Mouse (Mus musculus) ovary, postnatal 10 days (tissue): ENCODE measurements at regions not wholly inside any gene's neighbourhood (a gene's known extent, or its start where the extent isn't known, plus 50 kb on each side); places are given as distances from the start of the nearest gene placed in this dataset.

Experiments used
- DNase-seq: peaks from one replicate; pipeline ENCODE4 v3.0.0; 2022; ENCODE audit warnings: low spot score

GRCm38 (mm10) chr4:124542696-124543095 lies 67.9 kb downstream of the 3100002H09Rik start:
- no peak for DNase-seq

DNA sequence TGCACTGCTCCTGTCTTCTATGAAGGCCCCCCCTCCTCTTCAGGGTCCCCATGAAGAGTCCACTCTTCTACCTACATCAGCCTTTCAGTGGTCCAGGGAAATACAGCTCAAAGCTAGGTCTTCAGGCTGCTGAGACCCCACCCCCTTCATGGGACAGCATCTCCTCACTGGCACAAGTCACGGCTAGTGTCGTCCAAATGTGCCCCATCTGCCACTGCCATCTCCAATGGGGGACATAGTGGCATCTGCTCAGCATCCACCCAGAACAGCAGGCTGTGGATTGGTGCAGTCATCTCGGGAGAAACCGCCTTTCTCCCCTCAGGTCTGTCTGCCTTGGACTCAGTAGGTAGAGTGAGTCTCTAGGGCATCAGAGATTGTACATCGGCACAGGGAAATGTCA lies 72.1 kb downstream of the 3100002H09Rik start:
- no peak for DNase-seq

- no peak for DNase-seq
Observed at GRCm38 (mm10) chr4:124537681-124538080, 72.9 kb downstream of the 3100002H09Rik start.

GRCm38 (mm10) chr4:124533614-124534013 lies 77.0 kb downstream of the 3100002H09Rik start:
- no peak for DNase-seq

GRCm38 (mm10) chr4:124530596-124530995 lies 80.0 kb downstream of the 3100002H09Rik start:
- DNase-seq: no peak

GRCm38 (mm10) chr4:124526822-124527221 lies 83.8 kb downstream of the 3100002H09Rik start:
- DNase-seq: no peak

DNA sequence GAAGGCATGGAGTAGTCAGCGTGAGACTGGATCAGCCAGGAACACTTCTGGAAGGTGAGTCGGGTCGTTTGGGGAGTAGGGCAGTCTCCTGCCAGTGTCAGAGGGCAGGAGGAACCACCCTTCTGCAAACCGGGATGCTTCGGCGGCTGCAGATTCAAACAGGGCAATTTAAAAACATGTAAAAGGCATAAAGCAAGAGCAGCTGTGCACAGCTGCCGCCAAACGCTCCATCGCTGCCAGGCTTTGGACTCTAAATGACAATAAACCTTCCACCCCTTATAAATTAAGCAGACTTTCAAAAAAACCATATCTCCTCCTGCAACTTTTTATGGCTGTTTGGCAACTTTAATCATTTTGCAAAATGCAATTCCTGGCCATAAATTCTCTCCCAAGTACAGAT lies 84.2 kb downstream of the 3100002H09Rik start:
- no peak for DNase-seq

DNA sequence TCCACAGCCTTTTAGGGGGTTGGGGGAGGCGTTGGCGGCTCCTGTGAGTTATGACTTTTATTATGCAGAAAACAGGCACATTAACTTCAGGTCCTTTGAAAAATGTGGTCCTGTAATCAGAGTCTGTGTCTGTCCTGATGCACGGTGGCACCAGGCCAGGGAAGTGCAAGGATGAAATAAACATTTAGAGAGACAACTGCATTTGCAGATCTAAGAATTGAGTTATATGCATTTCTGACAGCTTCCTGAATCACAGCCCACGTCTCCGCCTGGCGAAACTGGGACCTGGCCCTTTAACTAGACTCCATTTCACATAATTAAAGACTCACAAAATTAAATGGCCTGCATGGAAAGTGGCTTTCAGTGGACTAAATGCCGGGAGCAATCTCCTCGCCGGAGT lies 90.3 kb downstream of the 3100002H09Rik start:
- no peak for DNase-seq

GRCm38 (mm10) chr4:124511761-124512160 lies 98.8 kb downstream of the 3100002H09Rik start:
- no peak for DNase-seq

DNA sequence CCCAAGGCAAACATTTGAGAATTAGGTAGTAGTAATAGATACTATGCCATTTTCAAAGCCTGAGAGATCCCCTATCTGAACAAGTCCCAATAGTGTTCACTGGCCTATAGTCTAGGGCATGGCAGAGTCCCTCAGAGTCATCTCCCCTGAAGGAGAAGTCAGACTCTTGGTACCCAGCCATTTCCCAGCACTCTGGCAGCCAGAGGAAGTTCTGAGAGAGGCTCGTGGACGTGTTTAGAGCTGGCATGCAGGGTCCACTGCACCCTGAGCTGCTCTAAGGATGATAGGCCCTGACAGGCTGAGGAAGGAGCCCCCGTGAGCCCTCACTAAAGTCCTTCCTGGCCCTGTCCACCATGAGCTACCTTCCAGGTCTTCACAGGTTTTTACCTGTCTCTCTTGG lies 99.8 kb downstream of the 3100002H09Rik start:
- no peak for DNase-seq

- DNase-seq: no peak
Observed at GRCm38 (mm10) chr4:124509695-124510094, 100.9 kb downstream of the 3100002H09Rik start.

GRCm38 (mm10) chr4:124506083-124506647 lies 104.4 kb downstream of the 3100002H09Rik start:
- DNase-seq: no peak

- DNase-seq: no peak
Observed at GRCm38 (mm10) chr4:124501785-124502184, 108.8 kb downstream of the 3100002H09Rik start.

GRCm38 (mm10) chr4:124498043-124498442 lies 112.6 kb downstream of the 3100002H09Rik start:
- DNase-seq: no peak

- DNase-seq: no peak
Observed at GRCm38 (mm10) chr4:124485941-124486581, 124.5 kb downstream of the 3100002H09Rik start.

- no peak for DNase-seq
Observed at GRCm38 (mm10) chr4:124484613-124485586, 125.7 kb downstream of the 3100002H09Rik start.

GRCm38 (mm10) chr4:124477870-124478301 lies 132.7 kb downstream of the 3100002H09Rik start:
- no peak for DNase-seq

DNA sequence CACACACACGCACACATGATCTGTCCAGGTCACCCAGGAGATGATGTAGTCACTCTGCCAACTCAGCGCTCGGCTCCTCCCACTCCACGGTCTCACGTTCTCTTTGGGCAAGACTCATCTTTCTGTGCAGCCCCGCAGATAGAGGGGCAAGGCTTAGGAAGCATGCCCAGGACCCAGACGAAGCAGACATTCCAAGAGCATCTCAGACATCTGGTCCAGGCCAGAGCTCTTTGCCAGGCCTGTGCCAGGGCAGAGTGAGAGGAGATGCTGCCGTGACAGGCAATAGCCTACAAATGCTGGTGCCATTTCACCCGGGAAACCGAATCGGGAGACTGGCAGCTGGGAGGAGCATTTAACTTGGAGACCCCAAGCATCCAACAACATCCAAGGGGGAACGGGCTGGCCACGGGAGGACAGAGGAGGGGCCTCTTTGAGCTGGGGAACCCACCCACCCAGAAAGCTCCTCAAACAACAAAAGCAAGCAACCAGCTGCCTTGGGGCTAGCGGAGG lies 133.2 kb downstream of the 3100002H09Rik start:
- DNase-seq: no peak

DNA sequence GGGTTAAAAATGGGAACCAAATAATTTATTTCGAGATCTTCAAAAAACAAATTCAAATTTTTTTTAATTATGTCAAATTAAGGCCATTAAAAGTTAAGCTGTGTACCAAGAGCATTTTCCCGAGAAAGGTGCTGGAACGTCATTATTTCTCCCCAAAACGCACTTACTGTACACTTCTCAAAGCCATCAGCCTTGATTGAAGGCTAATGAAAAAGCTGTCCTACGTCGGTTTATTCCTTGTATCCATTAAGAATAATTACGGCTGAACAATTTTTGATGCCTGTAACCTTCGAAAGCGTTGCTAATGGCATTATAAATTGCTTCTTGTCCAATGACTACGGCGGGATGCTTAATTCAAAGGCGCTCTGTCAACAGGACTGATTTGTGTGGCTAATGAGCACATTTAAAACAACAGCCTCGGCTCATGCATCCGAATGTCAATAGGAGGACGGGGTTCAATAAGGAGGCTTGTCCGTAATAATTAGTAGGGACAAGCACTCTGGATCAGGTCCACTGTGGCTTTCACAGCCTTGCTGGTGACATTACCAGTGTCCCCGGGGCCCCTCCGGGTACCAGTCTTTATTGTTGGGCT lies 145.3 kb downstream of the 3100002H09Rik start:
- no peak for DNase-seq

- DNase-seq: no peak
Observed at GRCm38 (mm10) chr4:124455511-124456338, 154.9 kb downstream of the 3100002H09Rik start.

DNA sequence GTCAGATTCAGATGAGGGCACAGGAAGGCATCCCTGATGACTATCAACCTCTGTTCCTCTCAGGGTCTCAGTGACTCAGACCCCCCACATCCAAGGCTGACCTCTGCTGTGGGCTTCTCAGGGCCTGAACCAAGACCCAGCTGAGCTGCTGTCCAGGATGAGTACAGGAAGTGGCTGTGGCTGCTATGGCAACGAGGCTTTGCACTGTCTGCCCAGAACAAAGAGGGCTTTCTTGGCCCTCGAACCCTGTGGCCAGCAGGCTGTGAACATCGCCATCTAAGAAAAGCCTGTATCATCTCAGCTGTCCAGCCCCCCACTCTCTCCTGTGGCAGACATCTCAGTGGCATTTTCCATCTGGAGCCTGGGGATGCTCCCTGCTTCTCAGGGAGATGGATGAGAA lies 159.5 kb downstream of the 3100002H09Rik start:
- DNase-seq: no peak
